ENCODE assay signal across 18 mouse cellular contexts in genomic region chr9:116472855-116473254, GRCm38 (mm10).
DNase-seq lines count a peak whose midpoint lies in the region; ATAC-seq and TF ChIP-seq lines count a peak whose summit lies in the region.
"Had no signal": no experiment of that assay in that cellular context is flagged by ENCODE, and none has a peak within 500 bp of the region (broad histone marks: within the 10 kb centered on the region; RNA-seq: fewer than 3 reads in every experiment).

No protein-coding gene starts in this region.

- H3K27me3 ChIP-seq in kidney, postnatal 0 days (ENCODE audit: insufficient read depth, low read length) = no peaks in the 10 kb centered on the region
- H3K27me3 ChIP-seq: embryonic facial prominence, embryonic 15.5 days; hindbrain, embryonic 15.5 days; limb, embryonic 12.5 days; midbrain, embryonic 12.5 days; neural tube, embryonic 12.5 days had no signal

- no peak overlapping the region for H3K4me3 ChIP-seq in kidney, postnatal 0 days (replicated peaks; ENCODE audit: low read depth, low read length)
- no peak overlapping the region for H3K4me3 ChIP-seq in bone marrow, adult 2 months (replicated peaks; ENCODE audit: control insufficient read depth, low read depth, low read length)
- H3K4me3 ChIP-seq: embryonic facial prominence, embryonic 15.5 days; hindbrain, embryonic 15.5 days; limb, embryonic 12.5 days; midbrain, embryonic 12.5 days; neural tube, embryonic 12.5 days had no signal

- no peak for DNase-seq in kidney, postnatal 0 days (ENCODE audit: low spot score)
- DNase-seq in kidney, postnatal 14 days = no peak
- DNase-seq in thymus, postnatal 25 days = peak; percentile 14
- DNase-seq in thymus, postnatal 0 days (ENCODE audit: low spot score) = no peak
- no peak for DNase-seq in urinary bladder, postnatal 10 days (ENCODE audit: low spot score)
- DNase-seq in left cerebral cortex, postnatal 14 days (ENCODE audit: low spot score in 2 of 2) = no peak
- DNase-seq: gastrocnemius, postnatal 10 days; layer of hippocampus, postnatal 36 days; lung, postnatal 10 days; retina, postnatal 1 day; spleen, adult 18-20 months had no signal

- TF ChIP-seq CTCF in kidney, postnatal 0 days (IDR thresholded peaks at IDR 0.05; ENCODE audit: low read depth) = peak; percentile 29; the same call in 1 of the 2 replicates
- peak; percentile 26; the same call in 1 of the 2 replicates for TF ChIP-seq CTCF in bone marrow, adult 2 months (IDR thresholded peaks at IDR 0.05; ENCODE audit: control insufficient read depth, insufficient read depth, low read length)

- H3K36me3 ChIP-seq in kidney, postnatal 0 days (ENCODE audit: insufficient read depth, low read length) = no peaks in the 10 kb centered on the region
- H3K36me3 ChIP-seq: embryonic facial prominence, embryonic 15.5 days; hindbrain, embryonic 15.5 days; limb, embryonic 12.5 days; midbrain, embryonic 12.5 days; neural tube, embryonic 12.5 days had no signal

- intact Hi-C loops in left cerebral cortex, postnatal 14 days (cut with DNase I) = no loop called here

- no peak for TF ChIP-seq POLR2A in bone marrow, adult 2 months (IDR thresholded peaks at IDR 0.05; ENCODE audit: borderline replicate concordance, control insufficient read depth, low read depth, low read length)

- no peak for ATAC-seq in kidney, postnatal 0 days (replicated peaks; ENCODE audit: low FRiP score, low read depth)
- ATAC-seq: forebrain, embryonic 14.5 days had no signal

- no peak overlapping the region for H3K27ac ChIP-seq in kidney, postnatal 0 days
- H3K27ac ChIP-seq in bone marrow, adult 2 months (ENCODE audit: control insufficient read depth, insufficient read depth, low read depth, low read length, poor library complexity) = no peak overlapping the region
- H3K27ac ChIP-seq: embryonic facial prominence, embryonic 15.5 days; hindbrain, embryonic 15.5 days; limb, embryonic 12.5 days; midbrain, embryonic 12.5 days; neural tube, embryonic 12.5 days had no signal

- 86% methylated on average over 4 of the region's 4 CpGs for WGBS in kidney, postnatal 0 days
- whole genome bisulfite sequencing in bone marrow, adult 2 months = 75% methylated on average over 4 of the region's 4 CpGs

- H3K4me1 ChIP-seq in kidney, postnatal 0 days (replicated peaks; ENCODE audit: insufficient read depth, low read length) = no peaks in the 10 kb centered on the region
- no peaks in the 10 kb centered on the region for H3K4me1 ChIP-seq in bone marrow, adult 2 months (ENCODE audit: control insufficient read depth, insufficient read depth, low read length)
- H3K4me1 ChIP-seq: neural tube, embryonic 12.5 days had no signal

- no peak overlapping the region for H3K9ac ChIP-seq in kidney, postnatal 0 days (ENCODE audit: low read depth, low read length)
- H3K9ac ChIP-seq: embryonic facial prominence, embryonic 15.5 days; hindbrain, embryonic 15.5 days; limb, embryonic 12.5 days; midbrain, embryonic 12.5 days; neural tube, embryonic 12.5 days had no signal

- H3K9me3 ChIP-seq in kidney, postnatal 0 days (replicated peaks; ENCODE audit: low read length) = no peaks in the 10 kb centered on the region
- H3K9me3 ChIP-seq: embryonic facial prominence, embryonic 15.5 days; hindbrain, embryonic 15.5 days; limb, embryonic 12.5 days; midbrain, embryonic 12.5 days; neural tube, embryonic 12.5 days had no signal

- no peak overlapping the region for H3K4me2 ChIP-seq in kidney, postnatal 0 days (ENCODE audit: low read length)
- H3K4me2 ChIP-seq: embryonic facial prominence, embryonic 15.5 days; hindbrain, embryonic 15.5 days; limb, embryonic 12.5 days; midbrain, embryonic 12.5 days; neural tube, embryonic 12.5 days had no signal
